Mouse (Mus musculus) ovary, postnatal 14 days (tissue): Measurements from ENCODE around the gene Gm48551.
A peak's percentile ranks its signal among the peaks of the same experiment; 100 is the strongest.

Experiments used
- DNase-seq: peaks from one replicate; pipeline ENCODE4 v3.0.0; 2022; ENCODE audit warnings: low spot score

Gm48551 gene

GRCm38 (mm10) chr10:81430831-81431525, 46.7 kb downstream of the Gm48551 start:
- peak; percentile 34 for DNase-seq

- peak; percentile 22 for DNase-seq
These were observed 47.4 kb downstream of the Gm48551 start for GRCm38 (mm10) chr10:81431526-81432168.

- no peak for DNase-seq
These were observed 48.1 kb downstream of the Gm48551 start for GRCm38 (mm10) chr10:81432169-81432867.

GRCm38 (mm10) chr10:81432868-81433262, 48.6 kb downstream of the Gm48551 start:
- DNase-seq = peak; percentile 84

- DNase-seq = peak; percentile 30
These were observed 49.4 kb downstream of the Gm48551 start for GRCm38 (mm10) chr10:81433541-81434289.

- peak; percentile 7 for DNase-seq
These were observed 50.3 kb downstream of the Gm48551 start for GRCm38 (mm10) chr10:81434361-81435263.

- no peak for DNase-seq
These were observed 51.2 kb downstream of the Gm48551 start for GRCm38 (mm10) chr10:81435436-81435835.

GRCm38 (mm10) chr10:81441019-81441418, 56.8 kb downstream of the Gm48551 start:
- no peak for DNase-seq
